Mouse (Mus musculus): Measurements from ENCODE around the gene S100a1. TPM values are rescaled to one million over a fixed set of nuclear protein-coding genes. Genes with fewer than 3 reads are reported as not detected.

The S100a1 gene
- total RNA-seq (2021), result 100 to 1,000 TPM; 113 to 116 TPM

DNA sequence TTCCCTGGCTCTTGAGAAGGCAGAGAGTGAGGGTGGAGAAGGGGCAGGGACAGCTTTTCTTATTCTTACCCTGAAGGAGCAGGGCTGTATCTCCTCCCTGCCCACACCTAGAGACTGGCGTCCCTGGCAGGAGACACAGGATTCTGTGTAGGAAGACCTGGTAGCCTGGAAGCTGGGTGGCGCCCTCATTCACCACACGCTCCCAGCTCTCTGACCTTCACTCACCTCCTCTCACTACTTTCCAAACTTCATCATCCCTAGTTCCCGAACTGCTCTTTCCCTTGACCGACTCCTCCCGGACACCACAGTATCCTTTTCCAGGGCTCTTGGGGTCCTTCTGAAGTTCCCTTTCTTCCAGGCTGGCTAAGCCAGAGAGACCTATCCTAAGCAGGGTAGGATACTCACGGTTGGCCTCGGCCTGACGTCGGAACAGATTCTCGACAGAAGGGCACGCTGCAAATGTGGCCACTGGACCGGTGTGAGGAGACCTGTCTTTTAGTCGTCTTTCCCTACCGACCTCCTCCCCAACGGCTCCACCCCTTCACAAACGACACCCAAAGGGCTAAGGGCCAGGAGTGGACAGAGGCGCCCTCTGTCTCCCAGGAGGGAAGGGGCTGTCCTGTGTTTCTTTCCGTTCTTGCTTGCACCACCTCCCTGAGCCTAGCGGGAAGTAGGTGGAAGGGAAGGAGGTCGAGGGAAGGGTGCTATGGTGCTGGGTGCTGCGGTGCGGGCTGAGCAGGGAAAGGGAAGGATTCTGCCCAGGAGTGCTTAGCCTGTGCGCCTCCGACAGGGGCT, at the start of gene S100a1, which contains the start of gene S100a13:
Gene S100a1, minus strand, starts transcription at position 597 of the 795 bp plus-strand sequence.
Gene S100a13, plus strand, starts transcription at position 640 of the 795 bp plus-strand sequence.
- intact Hi-C loops (cut with DNase I), result loop anchor here (5.0 kb wide), 2 partner anchors 73 to 98 kb away; partner anchors contain the start of gene S100a6
- peak; percentile 44 to 60 for DNase-seq (ENCODE audit: low spot score in 2 of 2)

GRCm38 (mm10) chr3:90560008-90560628, 45.9 kb upstream of the S100a1 start, which contains the start of gene S100a3:
S100a3 (plus strand) TSS chr3:90560578.
- no peak for DNase-seq (ENCODE audit: low spot score in 2 of 2)
- intact Hi-C loops (cut with DNase I), result no loop called here

- DNase-seq (ENCODE audit: low spot score in 2 of 2), result peak; percentile 26 to 72
- intact Hi-C loops (cut with DNase I), result no loop called here
These were observed 41.8 kb upstream of the S100a1 start for GRCm38 (mm10) chr3:90555954-90556353.

GRCm38 (mm10) chr3:90552231-90552630, 38.0 kb upstream of the S100a1 start:
- intact Hi-C loops (cut with DNase I), result no loop called here
- DNase-seq (ENCODE audit: low spot score in 2 of 2), result no peak

DNA sequence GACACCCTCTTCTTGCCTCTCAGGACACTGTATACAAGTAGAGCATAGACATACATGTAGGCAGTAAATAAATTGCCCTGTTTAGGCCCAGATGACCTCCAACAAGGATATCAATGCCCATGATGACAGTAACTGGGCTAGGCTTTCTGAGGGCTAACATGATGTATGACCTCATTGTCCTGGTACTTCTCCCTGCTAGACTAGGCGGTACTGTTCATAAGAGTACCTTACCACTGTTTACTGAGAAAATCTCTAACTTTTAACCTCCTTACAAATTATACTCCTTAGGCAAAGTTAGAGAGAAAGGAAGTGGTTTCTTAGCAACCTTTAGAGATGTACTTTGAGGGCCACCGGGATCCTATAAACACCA, 36.2 kb upstream of the S100a1 start:
- intact Hi-C loops (cut with DNase I), result no loop called here
- DNase-seq (ENCODE audit: low spot score in 2 of 2), result no peak

DNA sequence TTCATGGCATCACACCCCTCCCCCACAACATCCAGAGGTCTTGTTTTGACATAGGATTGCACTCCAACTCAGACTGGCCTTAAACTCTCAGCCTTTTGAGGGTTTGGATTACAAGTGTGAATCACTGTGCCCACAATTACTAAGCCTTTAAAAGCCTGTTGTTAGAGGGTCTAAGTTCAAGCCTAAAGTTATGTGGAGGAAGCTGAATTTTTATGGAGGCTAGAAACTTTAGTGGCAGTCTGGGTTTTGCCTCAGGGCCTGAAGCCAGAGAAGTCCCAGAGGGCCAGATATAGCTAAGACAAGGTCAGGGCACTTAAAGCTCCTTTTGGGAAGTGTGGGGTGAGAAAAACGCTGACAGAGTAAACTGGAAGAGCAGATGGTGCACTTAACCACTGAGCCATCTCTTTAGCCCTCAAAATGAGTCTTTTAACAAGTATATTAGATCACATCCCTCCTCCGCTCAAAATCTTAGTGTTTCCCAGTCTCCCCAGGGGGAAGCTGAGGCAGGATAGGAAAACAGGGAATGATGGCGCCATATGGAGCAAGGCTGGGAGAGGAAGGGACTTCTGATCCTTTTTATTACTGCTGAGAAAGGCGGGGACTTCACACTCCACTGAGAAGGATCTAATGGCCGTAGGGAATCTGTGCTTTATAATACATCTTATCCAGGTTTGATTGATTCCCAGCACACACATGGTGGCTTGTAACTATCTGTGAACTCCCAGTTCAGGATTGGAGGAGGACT, 35.7 kb upstream of the S100a1 start:
- intact Hi-C loops (cut with DNase I), result no loop called here
- DNase-seq (ENCODE audit: low spot score in 2 of 2), result no peak

DNA sequence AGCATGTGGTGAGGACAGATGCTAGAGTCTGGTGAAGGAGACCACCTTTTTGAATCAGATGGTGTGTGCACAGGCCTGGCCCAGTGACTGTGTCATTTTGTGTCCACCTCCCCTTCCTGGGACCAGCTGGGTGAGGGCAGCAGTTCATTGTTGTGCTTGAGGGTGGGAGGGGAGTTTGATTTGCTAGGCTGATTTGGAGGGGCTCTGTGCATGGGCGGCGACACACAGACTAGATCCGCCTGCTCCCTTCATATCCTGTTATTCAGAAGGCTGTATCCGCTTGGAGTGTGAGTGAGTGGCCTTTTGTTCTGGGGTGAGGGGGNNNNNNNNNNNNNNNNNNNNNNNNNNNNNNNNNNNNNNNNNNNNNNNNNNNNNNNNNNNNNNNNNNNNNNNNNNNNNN, 26.7 kb upstream of the S100a1 start:
- DNase-seq (ENCODE audit: low spot score in 2 of 2), result peak in 1 of 2 experiments; percentile 45
- intact Hi-C loops (cut with DNase I), result no loop called here

DNA sequence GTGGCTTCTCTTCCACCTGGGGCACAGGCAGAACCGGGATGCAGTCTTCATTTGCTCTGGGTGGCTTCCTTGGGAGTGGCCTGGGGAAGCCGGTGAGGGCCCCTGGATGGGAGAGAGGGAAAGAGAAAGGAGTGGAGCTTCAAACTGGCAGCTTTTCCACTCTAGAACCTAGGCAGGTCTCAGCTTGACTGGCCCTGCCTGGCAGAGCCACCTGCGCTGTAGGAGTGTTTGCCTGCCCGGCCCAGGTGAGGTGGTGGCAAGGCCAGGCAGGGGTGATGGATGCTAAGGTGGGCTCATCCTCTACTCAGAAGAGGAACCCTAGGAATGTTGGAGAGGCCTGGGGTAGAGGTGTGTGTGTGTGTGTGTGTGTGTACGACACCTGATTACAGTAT, 23.7 kb upstream of the S100a1 start:
- no peak for DNase-seq (ENCODE audit: low spot score in 2 of 2)
- intact Hi-C loops (cut with DNase I), result no loop called here

DNA sequence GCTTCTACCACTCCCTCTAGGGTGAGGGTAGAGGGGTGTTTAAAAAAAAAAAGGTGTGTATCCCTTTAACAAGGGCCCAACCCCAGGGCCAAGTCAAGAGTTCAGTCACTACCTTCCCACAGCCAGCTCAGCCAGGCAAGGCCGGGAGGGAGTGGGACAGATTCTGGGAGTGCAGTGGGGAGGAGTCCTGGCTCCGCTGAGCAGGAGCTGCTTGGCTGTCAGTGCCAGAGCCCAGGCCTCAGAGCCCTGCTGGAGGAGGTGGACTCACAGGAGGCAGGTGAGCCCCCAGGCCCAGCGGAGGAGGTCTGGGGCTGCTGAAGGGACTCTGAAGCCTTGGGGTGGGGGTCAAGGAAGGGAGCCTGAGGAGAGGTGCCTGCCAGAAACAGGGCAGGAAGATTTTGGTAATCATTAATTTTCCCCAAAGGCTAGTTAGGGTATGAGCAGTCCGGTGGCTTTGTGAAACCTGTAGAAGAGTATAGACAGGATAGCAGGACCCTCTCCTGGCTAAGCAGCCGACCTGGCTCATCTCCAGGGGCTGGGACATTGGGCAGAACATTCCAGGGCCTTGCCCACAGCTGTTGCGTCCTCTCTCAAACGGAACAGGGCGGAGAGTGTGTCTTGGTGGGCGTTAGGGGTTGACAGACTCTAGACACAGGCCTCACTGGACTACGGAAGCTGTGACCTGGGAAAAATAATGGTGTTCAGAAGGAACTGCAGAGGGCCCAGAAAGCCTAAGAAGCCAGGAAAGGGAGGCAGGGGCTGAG, 23.1 kb upstream of the S100a1 start, which contains the start of gene S100a16:
Gene S100a16, plus strand, starts transcription at position 114 of the 764 bp plus-strand sequence.
- intact Hi-C loops (cut with DNase I), result no loop called here
- DNase-seq (ENCODE audit: low spot score in 2 of 2), result peak in 1 of 2 experiments; percentile 43

GRCm38 (mm10) chr3:90535446-90535845, 21.3 kb upstream of the S100a1 start:
- intact Hi-C loops (cut with DNase I), result no loop called here
- DNase-seq (ENCODE audit: low spot score in 2 of 2), result no peak

- DNase-seq (ENCODE audit: low spot score in 2 of 2), result no peak
- intact Hi-C loops (cut with DNase I), result no loop called here
These were observed 17.5 kb upstream of the S100a1 start for GRCm38 (mm10) chr3:90531713-90532112.

DNA sequence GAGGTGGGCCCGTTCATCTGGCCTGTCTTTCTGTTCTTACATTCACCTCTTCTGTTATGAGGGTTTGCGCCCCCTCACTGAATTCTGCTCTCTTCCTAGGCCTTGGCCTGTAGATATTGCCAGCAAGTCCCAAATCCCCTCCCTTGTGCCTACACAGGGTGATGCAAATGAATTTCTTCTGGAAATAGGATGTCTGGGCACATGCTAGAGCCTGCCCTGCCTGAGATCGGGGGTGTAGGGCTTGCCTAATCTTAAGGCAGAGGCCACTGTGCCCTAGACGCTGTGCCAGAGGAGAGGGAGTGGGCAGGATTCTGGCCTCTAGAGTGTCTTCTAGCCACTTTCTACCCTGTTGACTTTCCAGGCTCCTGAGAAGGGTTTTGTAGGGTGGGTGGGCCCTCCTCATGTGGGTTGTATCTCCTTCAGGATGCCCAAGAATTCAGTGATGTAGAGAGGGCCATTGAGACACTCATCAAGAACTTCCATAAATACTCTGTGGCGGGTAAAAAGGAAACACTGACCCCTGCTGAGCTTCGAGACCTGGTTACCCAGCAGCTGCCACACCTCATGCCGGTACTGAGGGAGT, 13.2 kb upstream of the S100a1 start:
- intact Hi-C loops (cut with DNase I), result loop anchor here (5.0 kb wide), 1 partner anchor 55 kb away; no protein-coding TSS in a partner anchor
- no peak for DNase-seq (ENCODE audit: low spot score in 2 of 2)

DNA sequence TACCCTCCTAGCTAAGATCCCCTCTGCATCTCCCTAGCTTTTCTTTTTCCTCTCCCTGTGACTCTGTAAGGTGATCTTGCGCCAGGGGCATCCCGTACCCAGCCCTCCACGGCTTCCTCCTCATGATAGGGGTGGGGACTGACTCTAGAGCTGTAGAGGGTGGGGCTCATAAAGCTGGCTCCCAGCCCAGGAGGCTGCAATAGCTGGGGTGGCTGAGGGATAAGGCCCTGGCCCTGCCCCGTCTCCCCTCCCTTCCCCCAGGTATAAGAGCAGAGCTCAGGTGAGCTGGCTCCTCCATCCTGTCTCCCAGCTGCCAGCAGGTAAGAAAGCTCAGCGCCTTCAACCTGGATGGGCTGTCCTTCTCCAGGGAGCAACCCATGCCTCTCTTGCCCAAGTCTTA, 12.4 kb upstream of the S100a1 start, which contains the start of gene S100a14:
Gene S100a14, plus strand, starts transcription at position 277 of the 400 bp plus-strand sequence.
- intact Hi-C loops (cut with DNase I), result loop anchor here (5.0 kb wide), 1 partner anchor 56 kb away; no protein-coding TSS in a partner anchor
- DNase-seq (ENCODE audit: low spot score in 2 of 2), result no peak

- DNase-seq (ENCODE audit: low spot score in 2 of 2), result no peak
- intact Hi-C loops (cut with DNase I), result loop anchor here (5.0 kb wide), 1 partner anchor 56 kb away; no protein-coding TSS in a partner anchor
These were observed 11.9 kb upstream of the S100a1 start for GRCm38 (mm10) chr3:90526076-90526475.

- peak; percentile 45 to 72 for DNase-seq (ENCODE audit: low spot score in 2 of 2)
- intact Hi-C loops (cut with DNase I), result loop anchor here (2.0 to 5.0 kb wide), 2 partner anchors 57 to 89 kb away; no protein-coding TSS in a partner anchor
These were observed 11.2 kb upstream of the S100a1 start for GRCm38 (mm10) chr3:90525421-90525820.

- intact Hi-C loops (cut with DNase I), result no loop called here
- DNase-seq (ENCODE audit: low spot score in 2 of 2), result no peak
These were observed 3.5 kb upstream of the S100a1 start for GRCm38 (mm10) chr3:90517711-90518110.

DNA sequence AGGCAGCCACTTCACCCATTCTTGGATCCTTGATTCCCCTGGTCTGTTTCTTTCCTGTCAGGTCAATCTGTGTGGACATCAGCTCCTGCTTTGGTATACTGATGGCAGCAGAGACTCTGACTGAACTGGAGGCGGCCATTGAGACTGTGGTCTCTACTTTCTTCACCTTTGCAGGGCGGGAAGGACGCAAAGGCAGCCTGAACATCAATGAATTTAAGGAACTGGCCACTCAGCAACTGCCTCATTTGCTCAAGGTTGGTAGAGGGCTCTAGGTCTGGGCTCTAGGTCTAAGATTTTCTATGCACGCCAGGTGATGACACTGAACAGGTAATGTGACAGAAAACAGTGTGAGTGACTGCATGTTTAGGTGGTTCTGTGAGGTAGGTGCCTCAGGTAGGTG, 1.6 kb upstream of the S100a1 start:
- intact Hi-C loops (cut with DNase I), result no loop called here
- no peak for DNase-seq (ENCODE audit: low spot score in 2 of 2)

- DNase-seq (ENCODE audit: low spot score in 2 of 2), result no peak
- intact Hi-C loops (cut with DNase I), result no loop called here
These were observed 1.1 kb upstream of the S100a1 start for GRCm38 (mm10) chr3:90515242-90515641.

- intact Hi-C loops (cut with DNase I), result loop anchor here (5.0 kb wide), 2 partner anchors 73 to 98 kb away; partner anchors contain the start of gene S100a6
- peak in 1 of 2 experiments; percentile 55 for DNase-seq (ENCODE audit: low spot score in 2 of 2)
These were observed 499 bp upstream of the S100a1 start for GRCm38 (mm10) chr3:90514691-90515090.

All from left cerebral cortex, postnatal 25 days (tissue).